Mouse (Mus musculus) adrenal gland, postnatal 25 days (tissue): ENCODE measurements around the gene Nfe2. TPM values are rescaled to one million over a fixed set of nuclear protein-coding genes. Genes with fewer than 3 reads are reported as not detected.
"Not testable (repeated sequence)": the region's sequence is repeated elsewhere in the genome, so short reads cannot be mapped to it uniquely, and the experiment has no call there.

Source experiments
- DNase-seq: peaks from one replicate; pipeline ENCODE4 v3.0.0; 2021; ENCODE audit warnings: mixed read lengths
- total RNA-seq: library from RNA; stranded (reverse); gene quantifications from 2 replicates; pipeline ENCODE4 v1.2.3, GENCODE M21; 2021

Nfe2 gene
- total RNA-seq, 1 experiment from 2014 or later = 0.58 TPM

DNA sequence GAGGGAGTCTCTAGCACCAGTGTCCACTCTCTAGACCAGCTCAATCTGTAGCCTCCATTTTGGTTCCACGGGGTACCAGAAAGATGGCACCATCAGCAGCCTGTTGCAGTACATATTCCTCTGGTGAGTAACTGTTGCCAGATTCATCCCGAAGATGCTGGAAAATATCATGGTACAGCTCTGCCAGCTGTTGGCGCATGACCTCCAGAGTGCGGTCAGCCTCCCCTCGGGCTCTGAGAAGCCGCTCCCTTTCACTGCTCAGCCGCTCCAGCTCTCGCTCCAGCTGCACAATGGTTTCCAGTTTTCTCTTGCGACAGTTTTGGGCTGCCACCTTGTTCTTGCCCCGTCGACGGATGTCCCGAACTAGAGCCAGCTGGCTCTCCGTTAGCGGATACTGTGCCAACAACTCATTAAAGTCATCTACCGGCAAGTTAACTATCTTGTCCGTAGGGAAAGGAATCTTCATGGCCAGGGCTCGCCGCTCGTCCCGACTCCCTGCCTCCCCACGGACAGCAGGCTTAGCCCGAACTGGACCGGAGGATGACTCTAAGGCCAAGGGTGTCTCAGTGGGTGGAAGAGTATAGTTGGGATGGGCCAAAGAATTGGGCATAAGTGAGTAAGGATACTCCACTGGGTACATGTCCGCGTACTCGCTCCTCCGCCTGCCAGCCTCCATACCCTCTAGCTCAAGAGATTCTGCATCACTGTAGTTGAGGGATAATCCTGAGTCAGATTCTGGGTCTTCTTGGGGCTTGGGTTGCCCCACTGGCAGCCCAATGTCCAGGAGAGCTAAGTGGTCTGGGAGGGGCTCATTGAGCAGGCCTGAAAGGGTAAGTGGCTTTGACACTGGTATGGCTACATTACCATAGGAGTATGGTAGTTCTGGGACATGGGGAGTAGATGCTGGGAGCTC lies 9.5 kb downstream of the Nfe2 start:
- DNase-seq = peak; percentile 22

DNA sequence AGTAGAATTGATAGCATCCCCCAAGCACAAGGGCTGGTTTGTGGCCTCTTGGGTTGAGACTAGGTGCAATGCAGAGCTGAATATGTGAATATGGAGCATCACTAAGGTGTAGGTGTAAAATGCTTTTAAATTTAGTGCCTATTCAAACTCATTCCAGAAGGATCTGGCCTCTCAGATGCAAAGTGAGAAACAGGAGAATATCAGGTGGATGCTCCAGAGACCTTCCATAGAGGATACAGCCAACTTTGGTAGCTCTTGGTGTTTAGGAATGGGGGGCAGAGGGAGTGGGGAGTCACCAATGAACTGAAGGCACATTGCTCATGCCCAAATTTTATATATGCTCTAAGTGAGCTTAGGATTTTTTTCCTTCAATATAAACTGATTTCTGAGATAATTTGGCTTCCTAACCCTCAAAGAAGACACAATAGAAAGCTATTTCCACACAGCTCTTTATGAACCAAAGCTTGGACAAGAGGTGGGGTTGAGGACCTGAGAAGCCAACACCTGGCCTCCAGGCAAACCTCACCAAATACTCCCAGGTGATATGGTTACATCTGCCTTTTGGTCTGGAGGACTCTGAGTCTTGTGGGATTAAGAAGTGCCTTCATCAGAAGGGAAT lies 10.3 kb downstream of the Nfe2 start:
- no peak for DNase-seq

GRCm38 (mm10) chr15:103247078-103247781 lies 11.0 kb downstream of the Nfe2 start:
- no peak for DNase-seq

- no peak for DNase-seq
These were observed 12.6 kb downstream of the Nfe2 start for GRCm38 (mm10) chr15:103245616-103246015.

DNA sequence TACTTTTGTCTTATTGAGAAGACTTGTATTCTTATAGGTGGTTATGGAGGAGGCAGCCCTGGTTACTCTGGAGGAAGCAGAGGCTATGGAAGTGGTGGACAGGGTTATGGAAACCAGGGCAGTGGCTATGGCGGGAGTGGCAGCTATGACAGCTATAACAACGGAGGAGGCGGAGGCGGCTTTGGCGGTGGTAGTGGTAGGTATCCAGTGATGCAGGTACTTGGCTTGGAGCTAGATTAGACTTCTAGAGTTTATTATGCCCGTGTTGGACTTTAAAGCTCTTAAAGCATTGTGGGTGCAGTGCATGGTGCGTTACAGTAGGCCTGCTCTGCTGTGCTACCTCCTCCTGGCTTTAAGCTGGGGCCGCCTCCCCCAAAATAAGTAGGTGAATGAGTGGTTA lies 15.3 kb downstream of the Nfe2 start:
- no peak for DNase-seq

DNA sequence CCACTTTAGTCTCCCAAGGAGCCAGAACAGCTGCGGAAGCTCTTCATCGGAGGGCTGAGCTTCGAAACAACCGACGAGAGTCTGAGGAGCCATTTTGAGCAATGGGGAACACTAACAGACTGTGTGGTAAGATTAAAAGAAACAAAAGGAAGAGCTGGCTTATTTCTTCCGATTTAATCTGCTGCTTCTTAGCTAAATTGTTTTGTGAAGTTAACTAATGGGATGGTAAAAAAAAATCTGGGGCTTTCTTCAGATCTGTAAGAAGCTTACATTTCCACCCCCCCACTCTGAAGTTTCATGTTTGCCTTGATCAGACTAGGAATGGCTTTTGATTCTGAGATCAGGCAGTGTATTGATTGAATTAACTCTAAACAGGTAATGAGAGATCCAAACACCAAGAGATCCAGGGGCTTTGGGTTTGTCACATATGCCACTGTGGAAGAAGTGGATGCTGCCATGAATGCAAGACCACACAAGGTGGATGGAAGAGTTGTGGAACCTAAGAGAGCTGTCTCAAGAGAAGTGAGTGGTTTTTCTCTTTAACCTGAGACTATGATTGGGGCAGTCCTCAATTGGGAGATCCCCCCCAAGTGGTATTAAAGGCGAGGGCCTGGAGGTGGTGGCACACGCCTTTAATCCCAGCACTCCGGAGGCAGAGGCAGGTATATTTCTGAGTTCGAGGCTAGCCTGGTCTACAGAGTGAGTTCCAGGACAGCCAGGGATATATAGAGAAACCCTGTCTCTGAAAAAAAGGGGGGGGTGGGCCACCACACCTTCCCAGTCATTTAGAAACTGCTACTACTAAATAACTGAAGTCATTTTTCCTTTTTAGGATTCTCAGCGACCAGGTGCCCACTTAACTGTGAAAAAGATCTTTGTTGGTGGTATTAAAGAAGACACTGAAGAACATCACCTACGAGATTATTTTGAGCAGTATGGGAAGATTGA lies 16.9 kb downstream of the Nfe2 start:
- DNase-seq = not testable (repeated sequence)

- DNase-seq = peak; percentile 83
These were observed 17.8 kb downstream of the Nfe2 start, which contains the start of gene Hnrnpa1 for GRCm38 (mm10) chr15:103240160-103241028. Gene Hnrnpa1 (plus strand): TSS chr15:103240432.

- peak; percentile 97 for DNase-seq
These were observed 18.5 kb downstream of the Nfe2 start, which contains the start of gene Cbx5 for GRCm38 (mm10) chr15:103239685-103240159. Gene Cbx5 (minus strand): TSS chr15:103239816.

DNA sequence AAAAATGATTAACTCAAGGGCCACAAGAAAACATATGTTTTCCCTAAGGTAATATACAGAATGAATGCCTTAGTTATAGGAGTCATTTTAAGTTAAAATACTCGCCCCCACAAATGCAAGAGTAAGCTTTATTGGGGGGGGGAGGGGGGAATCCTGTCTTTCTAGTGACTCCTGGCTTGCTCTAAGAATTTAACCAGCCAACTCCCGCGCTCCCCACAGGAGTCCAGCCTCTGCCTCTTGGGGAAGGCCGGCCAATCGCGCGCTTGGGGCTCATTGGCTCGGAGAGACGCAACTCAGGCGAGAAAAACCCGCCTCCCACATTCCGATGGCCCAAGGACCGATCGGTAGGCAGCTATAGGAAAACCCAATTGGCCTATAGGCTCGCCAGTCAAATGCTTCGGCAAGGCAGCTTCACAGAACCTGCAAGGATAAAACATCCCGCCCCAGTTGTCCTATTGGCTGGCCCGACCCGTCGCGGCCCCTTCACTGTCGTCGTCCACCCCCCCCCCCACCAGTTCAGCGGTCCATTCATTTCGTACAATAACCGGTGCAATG lies 19.0 kb downstream of the Nfe2 start:
- peak; percentile 88 for DNase-seq

GRCm38 (mm10) chr15:103237295-103237694 lies 20.9 kb downstream of the Nfe2 start:
- DNase-seq = no peak

- DNase-seq = no peak
These were observed 25.1 kb downstream of the Nfe2 start for GRCm38 (mm10) chr15:103233119-103233518.

DNA sequence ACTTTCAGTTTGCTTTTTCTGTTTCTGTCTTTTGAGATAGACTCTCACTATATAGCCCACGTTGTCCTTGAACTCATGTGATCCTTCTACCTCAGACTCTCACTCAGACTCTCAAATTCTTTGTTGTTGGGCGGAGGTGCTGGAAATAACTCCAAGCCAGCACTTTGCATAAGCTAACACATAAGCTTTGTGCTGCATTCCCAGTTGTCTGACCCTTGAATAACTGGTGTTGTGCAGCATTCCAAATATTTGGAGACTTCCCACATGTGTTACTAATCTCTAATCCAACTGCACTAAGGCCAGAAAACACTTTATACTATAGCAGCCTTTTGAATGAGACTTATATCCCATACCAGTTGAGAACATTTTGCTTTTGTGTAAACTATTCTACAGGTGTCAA lies 29.3 kb downstream of the Nfe2 start:
- no peak for DNase-seq

DNA sequence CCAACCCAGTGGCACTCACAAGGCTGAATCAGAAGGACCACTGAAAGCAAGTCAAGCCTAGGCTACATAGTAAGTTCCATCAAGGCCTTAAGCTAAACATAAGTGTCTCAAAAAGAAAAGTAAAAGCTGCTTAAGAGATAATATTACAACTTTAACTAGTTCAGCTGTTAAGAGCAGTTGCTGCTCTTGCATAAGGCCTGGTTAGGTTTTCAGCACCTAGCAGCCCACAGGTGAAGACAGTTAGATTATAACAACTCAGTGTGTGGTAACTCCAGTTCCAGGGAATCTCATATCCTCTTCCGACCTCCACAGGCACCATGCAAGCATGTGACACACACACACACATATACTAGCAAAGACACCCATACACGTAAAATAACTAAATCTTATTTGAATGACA lies 30.6 kb downstream of the Nfe2 start:
- DNase-seq = no peak

GRCm38 (mm10) chr15:103227022-103227421 lies 31.2 kb downstream of the Nfe2 start:
- no peak for DNase-seq

GRCm38 (mm10) chr15:103224161-103224560 lies 34.0 kb downstream of the Nfe2 start:
- DNase-seq = no peak

- peak; percentile 17 for DNase-seq
These were observed 36.8 kb downstream of the Nfe2 start for GRCm38 (mm10) chr15:103221386-103221785.

DNA sequence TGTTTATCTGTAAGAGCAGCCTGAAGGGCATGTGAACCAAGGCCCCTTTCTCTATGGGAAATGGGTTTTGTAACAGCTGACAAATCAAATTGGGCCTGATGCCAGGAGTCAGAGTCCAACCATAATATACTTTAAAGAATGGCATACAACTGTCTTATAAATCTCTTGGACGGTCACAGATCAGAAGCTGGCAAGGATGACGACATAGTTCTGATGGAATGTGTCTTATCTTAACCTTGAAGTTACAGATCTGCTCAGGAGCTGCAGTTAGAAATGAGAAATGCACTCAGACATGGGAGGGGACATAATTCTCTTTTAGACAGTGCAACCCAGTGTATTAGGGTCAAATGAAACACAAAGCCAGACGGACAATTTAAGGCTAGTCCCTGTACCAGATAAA lies 37.4 kb downstream of the Nfe2 start:
- peak; percentile 54 for DNase-seq

DNA sequence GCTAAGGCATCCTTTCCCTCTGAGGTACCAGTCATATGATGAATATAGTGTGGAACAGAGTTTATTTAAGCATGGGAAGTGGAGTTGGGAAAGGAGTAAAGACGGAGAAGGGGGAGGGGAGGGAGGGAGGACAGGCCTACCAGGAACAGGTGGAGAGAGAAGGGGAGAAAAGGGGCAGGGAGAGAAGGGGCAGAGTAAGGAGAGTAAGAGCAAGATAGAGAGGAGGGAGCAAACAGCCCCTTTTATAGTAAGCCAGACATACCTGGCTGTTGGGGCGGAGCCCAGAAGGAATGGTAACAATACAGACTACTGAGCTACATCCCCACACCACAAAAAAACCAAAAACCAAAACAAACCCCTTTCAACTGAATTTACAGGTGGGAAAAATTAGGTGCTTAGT lies 42.2 kb downstream of the Nfe2 start:
- DNase-seq = no peak

- DNase-seq = peak; percentile 85
These were observed 43.0 kb downstream of the Nfe2 start for GRCm38 (mm10) chr15:103214971-103215907.
